Mouse (Mus musculus): ENCODE results near the gene Pitpnm2.

- TF ChIP-seq CTCF (IDR thresholded peaks at IDR 0.05; ENCODE audit: low read depth, low read length) (no peak), POLR2A (IDR thresholded peaks at IDR 0.05; ENCODE audit: borderline replicate concordance, low read depth, low read length) (no peak)
Measured at GRCm38 (mm10) chr5:124134261-124134660, 115.3 kb downstream of the Pitpnm2 start.
